Mouse (Mus musculus): ENCODE data around the gene BC035044.
"Not testable (repeated sequence)": the region's sequence is repeated elsewhere in the genome, so short reads cannot be mapped to it uniquely, and the experiment has no call there.

BC035044 gene

GRCm38 (mm10) chr6:128833046-128833445 lies 57.9 kb downstream of the BC035044 start:
- peak; percentile 23 for DNase-seq (ENCODE audit: low read depth, low spot score)

- DNase-seq (ENCODE audit: low read depth, low spot score) = no peak
Measured at GRCm38 (mm10) chr6:128829837-128830236, 61.1 kb downstream of the BC035044 start.

GRCm38 (mm10) chr6:128826781-128827180 lies 64.1 kb downstream of the BC035044 start:
- DNase-seq (ENCODE audit: low read depth, low spot score) = no peak

- no peak for DNase-seq (ENCODE audit: low read depth, low spot score)
Measured at GRCm38 (mm10) chr6:128826132-128826531, 64.8 kb downstream of the BC035044 start, which contains the start of the genes Gm44511 and Klrb1b. Gene Gm44511 (minus strand): TSS chr6:128826315. Gene Klrb1b (minus strand): TSS chr6:128826331.

- DNase-seq (ENCODE audit: low read depth, low spot score) = no peak
Measured at GRCm38 (mm10) chr6:128818083-128818802, 72.7 kb downstream of the BC035044 start.

GRCm38 (mm10) chr6:128808532-128808931 lies 82.4 kb downstream of the BC035044 start:
- DNase-seq (ENCODE audit: low read depth, low spot score) = peak; percentile 77

GRCm38 (mm10) chr6:128807021-128807420 lies 83.9 kb downstream of the BC035044 start:
- peak; percentile 79 for DNase-seq (ENCODE audit: low read depth, low spot score)

GRCm38 (mm10) chr6:128804823-128805640 lies 85.9 kb downstream of the BC035044 start:
- DNase-seq (ENCODE audit: low read depth, low spot score) = peak; percentile 81

- DNase-seq (ENCODE audit: low read depth, low spot score) = peak; percentile 98
Measured at GRCm38 (mm10) chr6:128802999-128803857, 87.7 kb downstream of the BC035044 start.

GRCm38 (mm10) chr6:128802557-128802956 lies 88.4 kb downstream of the BC035044 start:
- DNase-seq (ENCODE audit: low read depth, low spot score) = no peak

- DNase-seq (ENCODE audit: low read depth, low spot score) = not testable (repeated sequence)
Measured at GRCm38 (mm10) chr6:128800696-128801095, 90.2 kb downstream of the BC035044 start.

- no peak for DNase-seq (ENCODE audit: low read depth, low spot score)
Measured at GRCm38 (mm10) chr6:128799896-128800270, 91.0 kb downstream of the BC035044 start.

- peak; percentile 93 for DNase-seq (ENCODE audit: low read depth, low spot score)
Measured at GRCm38 (mm10) chr6:128799144-128799895, 91.6 kb downstream of the BC035044 start.
